Mouse (Mus musculus) ZHBTc4 (cell line): ENCODE measurements at regions not wholly inside any gene's neighbourhood (a gene's known extent, or its start where the extent isn't known, plus 50 kb on each side); places are given as distances from the start of the nearest gene placed in this dataset.
A peak's percentile ranks its signal among the peaks of the same experiment; 100 is the strongest.
"Not testable (repeated sequence)": the region's sequence is repeated elsewhere in the genome, so short reads cannot be mapped to it uniquely, and the experiment has no call there.

Experiments
- DNase-seq: peaks from one replicate; pipeline ENCODE4 v3.0.0-alpha.2; 2011; ENCODE audit warnings: low read depth, low spot score

DNA sequence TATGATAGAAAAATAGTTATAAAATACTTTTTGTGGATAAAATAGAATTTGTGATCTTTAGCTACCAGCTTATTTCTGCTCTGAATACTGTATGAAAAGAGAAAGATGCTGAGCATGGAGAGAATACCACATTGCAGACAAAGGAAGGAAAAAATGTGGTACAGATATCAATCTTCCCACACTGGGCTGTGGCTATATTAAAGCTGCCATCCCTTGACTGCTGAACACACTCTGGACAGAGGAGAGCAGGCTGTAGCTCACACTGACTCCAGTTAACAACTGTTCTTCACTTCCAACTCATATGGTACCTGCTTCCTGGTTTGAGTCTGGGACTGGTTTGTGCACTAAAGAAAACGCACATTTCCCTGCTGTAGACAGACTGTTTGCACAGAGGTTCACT is 76.7 kb upstream of the Try4 start:
- DNase-seq, result no peak

DNA sequence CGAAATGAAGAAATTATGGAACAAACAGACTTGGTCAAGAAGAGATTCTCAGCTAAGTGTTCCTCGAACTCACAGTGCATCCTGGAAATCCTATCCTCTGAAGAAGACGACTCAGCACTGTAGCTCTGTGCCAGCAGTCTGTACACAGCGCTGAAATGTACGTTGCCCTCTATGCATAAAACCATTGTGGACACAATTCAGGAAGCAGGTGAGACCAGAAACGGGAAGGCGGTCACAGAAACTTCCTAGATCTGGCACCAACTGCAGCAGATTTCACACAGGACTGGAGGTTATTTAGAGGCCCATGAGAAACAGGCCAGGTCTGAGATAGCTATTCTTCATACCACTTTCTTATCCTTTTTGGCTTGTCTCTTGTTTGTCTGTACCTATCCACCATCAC is 83.7 kb upstream of the Try4 start:
- no peak for DNase-seq

DNA sequence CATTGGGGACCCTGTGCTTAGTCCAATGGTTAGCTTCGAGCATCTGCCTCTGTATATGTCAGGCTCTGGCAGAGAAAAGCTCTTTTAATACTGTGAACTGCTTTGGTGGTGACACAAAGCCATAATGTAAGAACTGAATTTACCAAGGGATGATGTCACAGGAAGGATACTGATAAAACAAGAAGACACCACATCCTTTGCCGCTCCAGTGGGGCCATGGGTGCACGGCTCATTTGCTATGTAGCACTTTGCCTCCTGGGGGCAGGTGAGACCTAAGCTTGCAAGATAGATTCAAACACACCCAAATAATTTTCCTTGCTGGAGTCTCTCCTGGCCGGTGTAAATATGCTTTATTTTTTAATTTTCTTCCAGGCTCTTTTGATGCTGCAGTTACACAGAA is 86.2 kb upstream of the Try4 start:
- no peak for DNase-seq

DNA sequence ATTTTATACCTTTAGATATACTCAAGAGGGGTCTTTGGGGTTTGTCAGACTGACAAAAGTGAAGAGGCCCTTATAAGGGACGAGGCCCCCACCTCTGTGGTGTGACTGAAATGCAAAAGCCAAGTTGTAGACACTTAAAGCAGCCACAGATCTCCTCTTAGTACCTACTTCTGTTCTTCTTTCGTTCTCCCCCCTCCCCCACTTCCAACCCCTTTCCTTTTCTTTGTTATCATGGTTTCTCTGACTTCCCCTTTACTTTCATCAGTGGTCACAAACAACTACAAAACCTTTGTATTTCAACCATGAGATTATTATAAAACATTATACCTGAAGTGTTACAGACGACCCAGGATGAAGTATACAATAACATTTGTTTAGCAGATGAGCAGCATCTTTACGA is 96.2 kb upstream of the Try4 start:
- DNase-seq, result no peak

DNA sequence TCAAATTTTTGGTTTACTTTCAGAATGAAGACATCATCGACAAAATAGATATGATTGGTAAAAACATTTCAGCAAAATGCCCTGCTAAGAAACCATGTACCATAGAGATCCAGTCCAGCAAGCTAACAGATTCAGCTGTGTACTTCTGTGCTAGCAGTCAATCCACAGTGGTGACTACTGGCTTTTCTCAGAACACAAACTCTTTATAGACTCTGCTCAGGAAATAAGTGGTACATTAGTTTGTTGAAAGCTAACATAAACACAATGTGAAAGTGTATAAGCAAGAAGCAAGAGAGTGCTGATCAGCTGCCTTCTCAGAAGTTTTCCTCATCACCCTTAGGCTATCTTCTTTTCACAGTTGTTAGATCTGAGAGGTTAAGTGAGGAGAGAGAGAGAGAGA is 99.2 kb upstream of the Try4 start:
- DNase-seq, result no peak

DNA sequence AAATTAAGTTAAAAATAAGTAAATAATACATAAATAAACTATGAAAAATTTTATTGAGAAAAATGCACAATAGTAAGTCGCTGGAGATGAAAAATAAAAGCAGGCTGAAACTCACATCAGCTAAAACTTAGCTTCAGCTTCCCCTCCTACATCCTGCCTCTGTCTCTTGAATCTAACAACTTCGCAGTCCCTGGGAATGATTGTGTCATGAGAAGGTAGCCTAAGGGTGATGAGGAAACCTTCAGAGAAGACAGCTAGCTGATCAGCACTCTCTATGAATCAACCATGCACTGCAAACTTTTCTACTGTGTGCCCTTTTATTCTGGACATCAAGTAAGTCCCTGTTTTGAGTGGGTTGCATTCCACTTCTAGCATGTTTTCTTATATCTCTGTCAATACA is 99.8 kb upstream of the Try4 start:
- no peak for DNase-seq

DNA sequence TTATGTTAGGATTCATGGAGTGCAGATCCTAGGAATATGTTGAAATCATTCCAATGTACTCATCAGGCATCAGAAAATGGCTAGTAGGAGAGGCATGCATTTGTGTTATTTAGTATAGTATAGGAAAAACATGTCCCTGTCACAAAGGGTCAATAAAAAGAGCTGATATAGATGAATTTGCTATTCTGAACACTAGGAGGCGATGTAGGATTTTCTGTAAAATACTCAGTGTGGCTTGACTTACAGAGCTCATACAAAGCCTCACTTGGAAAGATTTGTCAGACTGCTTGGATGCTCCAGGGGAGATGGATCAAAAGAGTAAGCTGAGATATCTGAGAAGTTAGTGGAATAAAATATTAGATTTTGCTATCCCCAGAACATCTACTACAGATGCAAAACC is 107.6 kb upstream of the Try4 start:
- DNase-seq, result peak; percentile 26

DNA sequence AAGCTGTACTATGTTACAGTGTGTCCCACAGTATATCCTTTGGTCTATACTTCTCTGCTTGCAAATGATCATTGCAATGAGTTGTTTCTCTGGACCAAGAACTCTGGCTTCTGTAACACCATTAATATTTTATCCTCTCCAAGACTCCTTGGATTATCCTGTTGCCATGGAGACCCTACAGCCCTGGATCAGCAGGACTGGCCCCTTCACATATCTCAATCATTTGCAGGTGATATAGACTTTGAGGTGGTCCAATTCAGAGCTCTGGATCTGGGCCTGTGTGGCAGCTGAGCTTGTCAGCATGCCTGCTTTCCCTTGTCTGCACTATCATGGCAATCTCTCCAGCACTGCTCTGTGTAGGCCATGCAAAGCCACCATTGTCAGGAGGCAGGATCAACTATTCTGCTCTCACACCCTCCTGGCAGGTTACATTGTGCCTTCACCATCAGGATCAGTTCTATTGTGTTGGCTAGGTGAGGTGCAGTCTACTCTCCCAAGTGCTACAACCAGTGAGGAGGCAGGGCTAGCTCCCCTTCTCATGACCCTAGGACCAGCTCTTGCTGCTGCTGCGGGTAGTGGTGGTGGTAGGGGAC is 110.2 kb upstream of the Try4 start:
- no peak for DNase-seq

DNA sequence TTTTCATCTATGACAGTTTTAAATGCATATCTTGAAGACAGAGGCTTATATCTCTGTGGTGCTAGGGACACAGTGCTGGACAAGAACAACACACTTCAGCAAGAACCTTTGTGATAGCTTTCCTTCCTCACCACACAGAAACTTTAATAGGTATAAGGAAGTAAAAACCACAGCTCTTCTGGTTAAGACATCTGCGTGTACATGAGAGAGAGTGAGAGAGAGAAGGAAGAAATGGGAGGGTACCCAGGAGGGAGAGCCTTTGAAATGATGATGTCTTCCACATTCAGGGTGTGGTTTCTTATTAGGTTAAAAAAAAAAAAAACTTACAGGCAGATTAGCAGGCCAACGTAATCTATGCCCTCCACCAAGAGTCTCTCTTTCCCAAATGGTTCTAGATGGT is 113.2 kb upstream of the Try4 start:
- DNase-seq, result no peak

DNA sequence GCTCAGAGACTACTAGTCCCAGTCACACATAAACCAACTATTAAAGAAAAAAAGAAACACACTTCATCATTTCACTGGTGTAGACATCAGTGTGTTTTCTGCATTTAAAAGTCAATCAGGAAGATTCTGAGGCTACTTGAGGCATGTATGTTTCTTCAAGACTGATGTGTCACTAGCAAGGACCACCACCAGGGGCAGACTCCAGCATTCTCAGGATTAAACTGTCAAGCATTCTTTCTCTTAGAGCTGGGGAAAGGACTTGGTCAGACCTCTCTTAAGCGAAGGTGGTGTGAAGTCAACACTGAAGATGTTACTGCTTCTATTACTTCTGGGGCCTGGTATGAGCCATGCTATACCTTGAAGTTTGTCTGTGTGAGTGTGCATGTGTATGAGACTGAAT is 114.1 kb upstream of the Try4 start:
- DNase-seq, result peak; percentile 18

DNA sequence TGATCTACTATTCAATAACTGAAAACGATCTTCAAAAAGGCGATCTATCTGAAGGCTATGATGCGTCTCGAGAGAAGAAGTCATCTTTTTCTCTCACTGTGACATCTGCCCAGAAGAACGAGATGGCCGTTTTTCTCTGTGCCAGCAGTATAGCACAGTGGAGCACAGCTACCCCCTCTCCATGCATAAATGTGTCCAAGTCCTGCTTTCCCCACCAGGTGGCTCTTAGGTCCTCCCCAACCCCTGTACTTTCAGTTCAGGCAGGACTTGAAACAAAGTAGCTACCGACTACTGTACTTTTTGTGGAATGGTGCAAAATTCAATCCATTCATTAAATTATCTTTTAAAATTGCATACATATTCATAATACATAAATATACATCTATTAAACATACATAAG is 123.2 kb upstream of the Try4 start:
- peak; percentile 8 for DNase-seq

DNA sequence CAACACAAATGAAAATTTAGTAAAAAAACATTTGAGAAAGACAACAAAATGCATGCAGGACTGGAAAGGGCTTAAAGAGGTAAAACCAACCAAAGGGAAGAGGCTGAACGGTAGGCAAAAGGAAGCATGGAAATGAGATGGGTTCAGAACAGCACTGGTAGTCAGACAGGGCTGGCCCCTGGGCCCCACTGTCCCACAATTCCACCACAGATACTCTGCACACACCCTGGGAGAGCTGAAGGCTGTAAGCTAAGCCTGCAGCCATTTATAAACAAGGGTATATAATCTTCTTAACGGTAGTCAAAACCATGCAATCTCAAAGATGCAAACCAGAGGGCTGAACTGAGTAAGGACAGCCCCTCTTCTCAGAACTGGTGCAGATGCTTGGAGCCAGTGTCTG is 124.0 kb upstream of the Try4 start:
- DNase-seq, result no peak

DNA sequence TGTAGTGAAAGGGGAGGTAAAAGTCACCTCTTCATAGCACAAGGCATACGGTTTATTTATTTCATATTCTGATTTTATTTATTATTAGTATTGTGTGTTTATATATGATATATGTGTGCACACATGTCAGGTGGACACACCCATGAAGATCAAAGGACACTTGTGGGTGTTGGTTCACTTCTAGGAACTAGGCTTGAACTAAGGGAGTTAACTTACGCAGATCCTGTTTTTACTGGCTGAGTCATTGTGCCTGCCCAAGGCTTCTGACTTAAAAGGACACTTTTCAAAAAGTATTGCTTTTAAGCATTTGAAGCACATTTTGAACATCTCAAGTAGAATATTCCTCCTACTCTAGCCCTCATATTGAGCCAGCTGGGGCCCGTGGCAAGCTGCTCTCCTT is 124.9 kb upstream of the Try4 start:
- peak; percentile 4 for DNase-seq

DNA sequence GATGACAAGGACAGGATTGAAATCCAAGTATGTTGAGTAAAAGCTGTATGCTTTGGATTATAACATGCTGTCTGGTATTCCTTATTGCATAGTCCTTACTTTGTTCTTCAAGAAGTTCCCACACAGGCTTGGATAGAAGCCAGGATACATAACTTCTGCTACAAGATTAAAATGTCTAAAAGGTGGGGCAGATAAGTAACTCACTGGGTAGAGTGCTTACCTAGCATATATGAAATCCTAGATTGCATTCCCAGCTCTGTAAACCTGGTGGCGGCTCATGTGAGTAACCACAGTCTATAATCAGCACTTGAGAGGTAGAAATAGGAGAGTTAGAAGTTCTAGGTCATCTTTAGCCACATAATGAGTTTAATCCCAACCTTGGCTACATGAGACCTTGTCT is 126.0 kb upstream of the Try4 start:
- DNase-seq, result no peak

DNA sequence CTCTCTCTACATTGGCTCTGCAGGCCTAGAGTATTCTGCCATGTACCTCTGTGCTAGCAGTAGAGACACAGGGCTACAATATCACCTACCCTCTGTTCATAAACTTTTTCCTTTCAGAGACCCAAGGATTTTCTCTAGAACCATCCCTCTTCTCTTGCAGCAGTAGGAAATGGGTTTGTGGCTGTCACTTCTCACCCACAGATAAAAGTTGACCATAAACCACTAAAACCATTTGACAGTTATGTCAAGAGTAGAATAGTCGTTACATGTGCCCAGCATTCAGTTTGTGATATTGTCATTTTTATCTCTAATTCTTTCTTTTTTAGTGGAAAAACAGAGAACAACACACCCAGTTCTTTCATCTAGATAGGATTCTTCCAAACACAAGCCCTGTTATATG is 128.2 kb upstream of the 2210010C04Rik start:
- DNase-seq, result no peak

DNA sequence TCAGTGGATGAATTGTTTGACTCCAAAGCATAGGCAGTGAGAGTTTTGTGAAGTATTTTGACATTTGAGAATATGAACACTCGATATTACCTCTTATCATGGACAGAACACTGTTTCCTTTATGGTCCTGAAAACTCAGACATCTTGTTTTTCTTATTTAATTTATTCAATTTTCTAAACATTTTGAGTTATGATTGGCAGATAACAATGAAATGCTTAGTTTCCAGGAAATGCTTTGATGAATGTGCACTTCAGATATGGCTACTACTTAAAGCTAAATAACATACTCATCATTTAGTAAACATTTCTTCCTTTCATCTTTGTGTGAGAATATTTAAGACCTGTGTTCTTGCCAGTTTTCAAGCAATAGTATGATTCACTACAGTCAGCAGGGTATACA is 126.4 kb upstream of the 2210010C04Rik start:
- DNase-seq, result no peak

DNA sequence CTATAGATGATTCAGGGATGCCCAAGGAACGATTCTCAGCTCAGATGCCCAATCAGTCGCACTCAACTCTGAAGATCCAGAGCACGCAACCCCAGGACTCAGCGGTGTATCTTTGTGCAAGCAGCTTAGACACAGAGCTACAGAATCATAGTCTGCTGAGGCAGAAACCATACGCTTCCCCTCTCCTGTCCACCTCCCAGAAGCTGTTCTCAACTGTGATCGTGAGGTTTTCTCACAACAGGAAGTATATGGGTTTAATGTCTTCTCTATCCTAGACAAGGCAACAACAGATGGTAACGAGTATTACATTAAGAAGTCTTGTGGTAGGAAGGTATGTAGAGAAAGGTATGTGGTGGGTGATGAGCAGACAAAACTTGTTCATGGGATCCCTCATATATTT is 116.8 kb upstream of the 2210010C04Rik start:
- DNase-seq, result no peak

DNA sequence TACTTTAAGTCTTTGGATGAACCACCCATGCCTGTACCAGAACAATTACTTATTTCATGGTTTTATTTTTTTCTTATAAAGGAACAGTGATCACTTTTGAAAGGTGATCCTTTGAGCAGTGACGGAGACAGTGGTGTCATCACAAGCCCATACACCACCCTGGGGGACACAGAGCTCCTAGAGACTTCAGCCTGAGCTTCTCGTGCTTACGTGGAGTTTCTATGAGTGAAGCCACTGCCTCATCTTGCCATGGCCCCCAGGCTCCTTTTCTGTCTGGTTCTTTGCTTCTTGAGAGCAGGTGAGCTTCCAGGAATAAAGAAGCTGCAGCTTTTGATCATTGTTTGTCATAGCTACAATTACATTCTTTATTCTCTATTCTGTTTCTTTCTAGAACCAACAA is 116.2 kb upstream of the 2210010C04Rik start:
- DNase-seq, result no peak

DNA sequence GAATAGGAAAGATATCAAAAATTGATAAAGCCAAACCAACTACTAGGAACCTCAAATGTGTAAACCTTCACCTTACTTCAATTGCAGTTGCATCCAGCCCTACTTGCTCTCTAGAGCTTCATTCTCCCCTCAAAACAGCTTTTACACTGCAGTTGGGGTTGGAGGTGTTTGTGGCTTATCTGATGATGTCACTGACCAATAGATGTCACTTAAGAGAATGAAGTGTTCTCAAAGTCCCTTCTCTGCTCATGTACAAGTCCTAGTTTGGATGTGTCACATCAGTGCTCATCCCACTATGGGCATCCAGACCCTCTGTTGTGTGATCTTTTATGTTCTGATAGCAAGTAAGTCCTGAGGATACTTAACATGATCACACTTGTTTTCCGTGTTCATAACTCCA is 105.6 kb upstream of the 2210010C04Rik start:
- DNase-seq, result no peak

DNA sequence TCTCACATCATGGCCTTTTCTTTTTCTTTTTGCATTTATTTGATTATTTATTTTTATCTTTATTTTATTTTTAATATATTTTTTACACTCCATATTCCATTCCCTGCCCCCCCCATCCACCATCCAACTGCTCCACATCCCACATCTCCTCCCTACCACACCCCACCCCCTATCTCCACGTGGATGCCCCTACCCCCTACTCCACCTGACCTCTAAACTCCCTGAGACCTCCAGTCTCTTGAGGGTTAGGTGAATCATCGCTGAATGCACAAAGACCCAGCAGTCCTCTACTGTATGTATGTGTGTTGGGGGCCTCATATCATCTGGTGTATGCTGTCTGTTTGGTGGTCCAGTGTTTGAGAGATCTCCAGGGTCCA is 102.1 kb upstream of the 2210010C04Rik start:
- not testable (repeated sequence) for DNase-seq

DNA sequence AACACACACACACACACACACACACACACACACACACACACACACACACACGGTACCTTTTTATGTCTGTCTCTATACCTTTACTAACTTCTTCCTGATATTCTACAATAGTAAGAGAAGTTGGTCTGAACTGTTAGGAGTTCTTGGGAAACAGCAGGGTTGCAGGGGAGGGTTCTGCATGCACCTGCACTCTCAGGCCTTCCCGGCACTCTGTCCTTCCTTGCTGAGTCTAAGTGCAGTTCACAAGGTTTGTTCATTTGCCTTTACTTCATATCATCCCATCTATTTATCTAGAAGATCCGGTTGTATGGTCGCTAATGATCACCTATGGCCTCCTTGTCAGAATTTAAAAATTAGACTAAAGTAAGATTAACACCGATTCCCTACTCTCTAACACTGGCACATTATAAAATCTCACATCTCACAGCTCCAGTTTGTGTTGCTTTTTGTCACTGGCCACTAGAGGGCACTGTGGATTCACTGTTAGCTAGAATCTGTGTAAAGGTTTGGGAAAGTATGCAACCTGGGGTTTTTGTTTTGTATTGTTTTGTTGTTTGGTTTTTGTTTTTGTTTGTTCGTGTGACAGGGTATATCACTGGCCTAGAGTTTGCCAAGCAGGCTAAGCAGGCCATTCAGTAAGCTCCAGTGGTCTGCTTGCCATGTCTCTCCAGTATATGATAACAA is 101.5 kb upstream of the 2210010C04Rik start:
- peak; percentile 71 for DNase-seq

DNA sequence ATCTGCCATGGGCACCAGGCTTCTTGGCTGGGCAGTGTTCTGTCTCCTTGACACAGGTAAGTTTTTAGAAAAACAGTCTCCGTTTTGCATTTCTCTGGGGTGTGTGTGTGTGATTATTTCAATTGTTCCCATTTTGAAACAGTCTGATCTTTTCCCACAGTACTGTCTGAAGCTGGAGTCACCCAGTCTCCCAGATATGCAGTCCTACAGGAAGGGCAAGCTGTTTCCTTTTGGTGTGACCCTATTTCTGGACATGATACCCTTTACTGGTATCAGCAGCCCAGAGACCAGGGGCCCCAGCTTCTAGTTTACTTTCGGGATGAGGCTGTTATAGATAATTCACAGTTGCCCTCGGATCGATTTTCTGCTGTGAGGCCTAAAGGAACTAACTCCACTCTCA is 99.9 kb upstream of the 2210010C04Rik start:
- DNase-seq, result no peak

DNA sequence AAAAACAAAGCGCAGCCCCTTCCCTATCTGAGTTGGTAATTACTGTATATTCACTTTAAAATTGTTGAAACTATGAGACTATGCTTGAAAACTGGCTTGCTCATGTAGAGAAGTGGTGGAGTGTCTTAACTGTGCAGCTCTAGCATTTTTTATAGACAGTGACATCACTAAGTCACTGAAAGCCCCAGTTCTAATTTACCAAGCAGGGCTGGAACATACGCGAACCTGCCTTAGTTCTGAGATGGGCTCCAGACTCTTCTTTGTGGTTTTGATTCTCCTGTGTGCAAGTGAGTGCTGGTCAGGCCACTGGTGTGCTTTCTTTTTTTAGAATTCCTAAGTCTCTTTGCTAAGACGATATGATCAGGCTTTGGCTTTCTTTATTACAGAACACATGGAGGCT is 94.6 kb upstream of the 2210010C04Rik start:
- DNase-seq, result no peak

DNA sequence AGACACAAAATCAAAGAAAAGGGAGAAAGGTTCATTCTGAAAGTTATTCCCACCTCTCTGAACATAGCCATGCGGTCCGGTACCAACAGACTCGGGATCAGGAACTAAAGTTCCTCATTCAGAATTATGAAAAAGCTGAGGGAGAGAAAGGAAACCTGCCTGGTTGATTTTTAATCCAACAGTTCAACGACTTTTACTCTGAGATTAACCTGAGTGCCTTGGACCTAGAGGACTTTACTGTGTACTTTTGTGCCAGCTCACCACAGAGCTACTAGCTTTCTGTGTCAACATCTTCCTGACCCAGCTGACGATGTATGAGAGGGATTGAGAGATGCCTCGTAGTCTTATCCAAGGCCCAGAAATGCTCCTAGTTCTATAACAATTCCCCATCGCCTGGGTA is 92.5 kb upstream of the 2210010C04Rik start:
- DNase-seq, result no peak
